ENCODE assay signal across 13 mouse cellular contexts in the genomic region with DNA sequence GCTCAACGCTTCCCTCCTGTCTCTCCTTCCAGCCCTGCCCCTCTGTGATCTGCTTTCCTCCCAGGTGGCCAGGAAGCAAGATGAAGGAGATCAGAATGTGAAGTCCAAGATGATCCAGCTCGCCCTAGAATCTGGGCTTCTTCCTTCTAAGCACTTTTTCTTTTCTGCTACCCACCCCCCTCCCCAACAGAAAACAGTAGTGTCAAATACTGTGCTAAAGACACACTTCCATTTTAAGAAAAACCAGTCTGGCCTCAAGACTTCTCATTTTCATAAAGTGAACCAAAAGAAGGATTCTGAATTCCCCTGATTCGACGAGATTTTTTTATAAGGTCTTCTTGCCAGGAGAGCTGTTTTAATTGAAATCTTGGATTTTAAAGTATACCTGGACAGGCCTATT.
"Had no signal": no experiment of that assay in that cellular context is flagged by ENCODE, and none has a peak within 500 bp of the region (broad histone marks: within the 10 kb centered on the region; RNA-seq: fewer than 3 reads in every experiment).

No protein-coding gene starts in this region.

- H3K27me3 ChIP-seq: limb, embryonic 12.5 days; liver, embryonic 13.5 days; midbrain, embryonic 13.5 days had no signal

- H3K27ac ChIP-seq: limb, embryonic 12.5 days; liver, embryonic 13.5 days; midbrain, embryonic 13.5 days had no signal

- H3K9me3 ChIP-seq: limb, embryonic 12.5 days; liver, embryonic 13.5 days; midbrain, embryonic 13.5 days had no signal

- H3K9ac ChIP-seq: limb, embryonic 12.5 days; liver, embryonic 13.5 days; liver, postnatal 0 days; midbrain, embryonic 13.5 days had no signal

- H3K36me3 ChIP-seq: limb, embryonic 12.5 days; liver, embryonic 13.5 days; midbrain, embryonic 13.5 days had no signal

- DNase-seq: kidney, postnatal 36 days; layer of hippocampus, adult 9-11 months; layer of hippocampus, postnatal 36 days; liver; liver, embryonic 13.5 days; liver, postnatal 0 days; lung, postnatal 36 days; right cerebral cortex, adult 18-20 months; right cerebral cortex, postnatal 25 days; thymus, postnatal 36 days had no signal

- H3K4me2 ChIP-seq: limb, embryonic 12.5 days; liver, embryonic 13.5 days; midbrain, embryonic 13.5 days had no signal

- H3K4me3 ChIP-seq: limb, embryonic 12.5 days; liver, embryonic 13.5 days; midbrain, embryonic 13.5 days had no signal

- ATAC-seq: liver, postnatal 0 days; lung, postnatal 0 days; midbrain, embryonic 13.5 days had no signal
